Mouse (Mus musculus) kidney, embryonic 14.5 days (tissue): ENCODE results near the gene Ebf3. TPM values are rescaled to one million over a fixed set of nuclear protein-coding genes. Genes with fewer than 3 reads are reported as not detected.

Experiments used
- ATAC-seq: fragments of 200-750 bp; cut with Nextera tagmentation; 2 replicates; pipeline ENCODE4 v1.8.0; 2017; ENCODE audit warnings: moderate number of reproducible peaks, mild to moderate bottlenecking, moderate TSS enrichment, moderate library complexity; ENCODE audit not compliant: low FRiP score, low TSS enrichment
- H3K27ac ChIP-seq: fragments of 300-500 bp; sonication (generic); 2 replicates; pipeline ENCODE4 v1.5.1; 2014; ENCODE audit warnings: low read depth, mild to moderate bottlenecking, low read length, moderate library complexity, mixed read lengths
- H3K27me3 ChIP-seq: fragments of 300-500 bp; sonication (generic); 2 replicates; pipeline ENCODE4 v1.6.1; 2014; ENCODE audit warnings: mild to moderate bottlenecking, low read length; ENCODE audit not compliant: control insufficient read depth, insufficient read depth
- H3K36me3 ChIP-seq: fragments of 300-500 bp; sonication (generic); 2 replicates; pipeline ENCODE4 v1.6.1; 2014; ENCODE audit warnings: low read length, mixed read lengths; ENCODE audit not compliant: control insufficient read depth, insufficient read depth
- H3K4me1 ChIP-seq: fragments of 300-500 bp; sonication (generic); 2 replicates; pipeline ENCODE4 v1.6.1; 2014; ENCODE audit warnings: low read length, mixed read lengths; ENCODE audit not compliant: control insufficient read depth, insufficient read depth
- H3K4me2 ChIP-seq: fragments of 300-500 bp; sonication (generic); replicated peaks from 2 replicates; pipeline ENCODE4 v1.6.1; 2014; ENCODE audit warnings: low read depth, mild to moderate bottlenecking, low read length
- H3K4me3 ChIP-seq: fragments of 300-500 bp; sonication (generic); 2 replicates; pipeline ENCODE4 v1.5.1; 2014; ENCODE audit warnings: mild to moderate bottlenecking, low read length
- H3K9ac ChIP-seq: fragments of 300-500 bp; sonication (generic); 2 replicates; pipeline ENCODE4 v1.6.1; 2014; ENCODE audit warnings: low read depth, mild to moderate bottlenecking, low read length, moderate library complexity
- H3K9me3 ChIP-seq: fragments of 300-500 bp; sonication (generic); 2 replicates; pipeline ENCODE4 v1.6.1; 2016; ENCODE audit warnings: low read length; ENCODE audit not compliant: control insufficient read depth
- WGBS: fragments of 180-500 bp; shearing (Covaris S2); extraction: QIAGEN DNeasy Blood & Tissue Kit; methylation state at CpG from one replicate; pipeline ENCODE4 v1.1.7; 2014; 5-methylcytosine and 5-hydroxymethylcytosine counted together
- polyA plus RNA-seq: library from polyadenylated mRNA; unstranded; fragments of >200 nt; fragmentation: Nextera tagmentation; extraction: Ambion mirVana; gene quantifications from 2 replicates; pipeline ENCODE4 v1.2.1, GENCODE M21; 2014

The Ebf3 gene
- polyA plus RNA-seq, 1 experiment from 2014 or later, result 1.8 TPM

DNA sequence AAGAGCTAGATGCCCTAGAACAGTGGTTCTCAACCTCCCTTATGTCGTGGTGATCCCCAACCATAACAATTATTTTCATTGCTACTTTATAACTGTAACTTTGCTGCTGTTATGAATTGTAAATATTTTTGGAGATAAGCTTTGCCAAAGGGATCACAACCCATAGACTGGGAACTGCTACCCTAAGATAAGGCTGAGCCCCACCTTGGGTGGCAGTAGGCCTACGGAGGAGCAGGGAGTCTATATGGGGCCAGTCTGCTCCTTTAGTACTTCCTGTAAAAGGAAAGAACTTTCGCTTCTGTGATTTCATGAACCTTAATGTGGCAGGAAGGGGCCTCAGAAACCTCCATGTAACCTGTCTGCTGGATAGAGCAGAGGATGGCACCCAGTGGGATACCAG is 90.4 kb downstream of the Ebf3 start:
- Histone ChIP-seq H3K36me3 (no peaks in the 10 kb centered on the region), H3K4me1 (no peaks in the 10 kb centered on the region), H3K4me2 (no peak overlapping the region), H3K9me3 (no peaks in the 10 kb centered on the region), H3K9ac (no peak overlapping the region), H3K4me3 (no peak overlapping the region), H3K27me3 (no peaks in the 10 kb centered on the region), H3K27ac (no peak overlapping the region)
- ATAC-seq, result no peak
- WGBS, result 85% methylated on average over 3 of the region's 3 CpGs

DNA sequence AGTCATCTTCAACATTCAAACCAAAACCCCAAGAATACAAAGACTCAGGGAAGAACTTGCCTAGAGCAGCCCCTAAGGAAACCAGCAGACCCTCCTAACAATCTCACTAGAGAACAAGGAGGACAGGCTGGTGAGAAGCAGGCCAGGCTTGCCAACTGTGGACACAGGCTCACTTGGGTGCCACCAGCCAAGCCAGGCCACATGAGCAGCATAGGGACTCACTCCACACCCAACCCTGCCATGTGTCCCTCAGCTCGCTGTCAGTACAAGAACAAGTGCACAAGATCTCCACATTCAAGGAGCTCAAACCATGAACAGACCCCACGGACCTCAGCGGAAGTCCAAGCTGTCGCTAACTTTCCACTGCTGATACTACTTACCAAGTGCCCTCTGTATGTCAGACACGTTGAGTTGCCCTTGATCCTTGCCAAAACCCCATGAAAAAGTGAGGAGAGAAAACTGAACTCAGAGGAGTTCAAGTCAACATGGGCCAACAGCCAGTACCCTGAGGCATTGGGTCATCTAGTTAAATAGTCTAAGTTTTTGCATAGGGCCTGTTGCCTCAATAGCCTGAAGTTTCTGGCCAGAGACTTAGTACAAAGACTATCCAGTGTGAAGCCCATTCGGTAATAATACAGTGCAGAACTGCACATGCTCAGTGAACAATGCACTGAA is 91.3 kb downstream of the Ebf3 start:
- Histone ChIP-seq H3K4me3 (no peak overlapping the region), H3K36me3 (no peaks in the 10 kb centered on the region), H3K27ac (no peak overlapping the region), H3K9me3 (no peaks in the 10 kb centered on the region), H3K27me3 (no peaks in the 10 kb centered on the region), H3K4me1 (no peaks in the 10 kb centered on the region), H3K4me2 (no peak overlapping the region), H3K9ac (no peak overlapping the region)
- ATAC-seq, result no peak
- WGBS, result 86% methylated on average over 6 of the region's 6 CpGs

DNA sequence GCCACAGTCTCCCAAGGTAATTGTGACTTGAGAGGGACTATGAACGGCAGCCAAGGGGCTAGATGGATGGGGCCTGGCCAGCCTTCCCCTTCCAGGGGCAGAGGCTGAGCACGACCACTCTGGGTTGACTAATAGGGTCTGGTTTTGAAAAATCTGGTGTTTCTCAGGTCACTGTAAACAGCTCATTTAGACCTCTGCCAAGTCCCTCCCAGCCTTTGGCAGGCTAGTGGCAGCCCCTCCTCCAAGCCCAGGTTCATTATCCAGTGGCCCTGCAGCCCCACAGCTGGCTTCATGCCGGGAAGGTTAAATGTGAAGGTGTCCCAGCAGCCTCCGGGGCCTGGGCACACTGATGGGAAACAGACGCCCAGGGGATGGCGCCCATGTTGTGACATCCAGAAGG is 92.6 kb downstream of the Ebf3 start:
- H3K4me3 ChIP-seq, result no peak overlapping the region
- ATAC-seq, result 0 out of 2 replicates have a peak, but pooled peaks have one; percentile 32
- H3K4me2 ChIP-seq, result no peak overlapping the region
- H3K4me1 ChIP-seq, result no peaks in the 10 kb centered on the region
- no peak overlapping the region for H3K27ac ChIP-seq
- H3K9ac ChIP-seq, result no peak overlapping the region
- 26% methylated on average over 6 of the region's 6 CpGs for WGBS
- no peaks in the 10 kb centered on the region for H3K27me3 ChIP-seq
- no peaks in the 10 kb centered on the region for H3K36me3 ChIP-seq
- no peaks in the 10 kb centered on the region for H3K9me3 ChIP-seq

DNA sequence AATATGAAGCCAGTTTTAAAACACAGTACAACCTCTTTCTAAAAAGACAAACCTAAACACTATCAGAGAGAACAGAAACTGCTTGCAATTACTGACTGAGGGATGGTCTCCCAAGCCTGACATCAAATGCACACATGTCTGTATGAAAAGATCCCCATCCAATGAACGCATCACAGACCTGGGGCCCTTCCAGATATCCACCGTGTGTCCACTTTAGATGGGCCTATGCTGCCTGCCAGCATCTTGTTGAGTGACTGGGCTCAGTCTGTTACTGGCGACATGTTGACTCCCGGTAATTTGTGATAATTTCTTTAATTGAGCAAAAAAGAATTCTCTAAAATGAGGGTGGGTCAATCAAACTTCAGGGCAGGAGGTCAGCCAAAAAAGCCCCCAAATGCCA is 93.8 kb downstream of the Ebf3 start:
- Histone ChIP-seq H3K9me3 (no peaks in the 10 kb centered on the region), H3K4me3 (no peak overlapping the region), H3K9ac (no peak overlapping the region), H3K36me3 (no peaks in the 10 kb centered on the region), H3K27ac (no peak overlapping the region), H3K4me2 (no peak overlapping the region), H3K4me1 (no peaks in the 10 kb centered on the region), H3K27me3 (no peaks in the 10 kb centered on the region)
- no peak for ATAC-seq
- WGBS, result 87% methylated on average over 4 of the region's 4 CpGs

DNA sequence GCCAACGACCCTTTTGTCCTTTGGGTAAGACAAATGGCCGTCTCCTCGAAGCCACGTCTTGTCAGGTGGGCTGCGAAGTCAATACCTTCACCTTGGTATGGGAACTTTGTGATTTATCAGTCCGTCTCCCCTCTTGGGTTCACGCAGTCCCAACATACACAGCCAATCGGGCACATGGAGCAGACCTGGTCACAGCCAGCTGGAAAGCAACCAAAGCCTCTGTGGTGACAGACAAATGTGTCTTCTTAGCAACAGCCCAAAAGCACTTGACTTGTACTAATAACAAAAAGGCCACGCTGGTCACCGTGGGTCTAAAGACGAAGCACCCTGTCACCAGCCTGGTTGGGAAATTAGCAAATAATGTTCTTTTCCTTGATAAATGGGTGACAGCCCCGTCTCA is 95.5 kb downstream of the Ebf3 start:
- Histone ChIP-seq H3K36me3 (no peaks in the 10 kb centered on the region), H3K4me3 (no peak overlapping the region), H3K27ac (no peak overlapping the region), H3K4me1 (no peaks in the 10 kb centered on the region), H3K27me3 (no peaks in the 10 kb centered on the region), H3K9me3 (no peaks in the 10 kb centered on the region), H3K9ac (no peak overlapping the region), H3K4me2 (no peak overlapping the region)
- ATAC-seq, result no peak
- 77% methylated on average over 12 of the region's 12 CpGs for WGBS

DNA sequence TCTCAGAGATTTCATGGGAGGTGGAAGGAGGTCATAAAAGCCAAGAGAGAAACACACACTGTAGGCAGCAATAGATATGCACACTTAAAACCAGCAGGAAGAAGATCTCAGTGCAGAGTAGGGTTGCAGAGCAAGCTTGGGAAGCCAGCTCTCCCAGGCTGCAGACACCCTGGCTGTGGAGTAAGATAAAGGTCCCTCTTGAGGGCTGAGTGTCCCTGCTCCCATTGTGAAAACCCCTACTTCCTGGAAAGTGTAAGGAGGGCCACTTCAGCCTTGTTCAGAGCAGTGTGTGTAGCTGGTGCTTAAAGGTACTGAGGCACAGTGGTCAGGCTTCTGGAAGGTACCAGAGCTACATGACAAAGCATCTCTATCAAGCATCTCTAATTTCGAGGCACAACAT is 100.8 kb downstream of the Ebf3 start:
- no peak for ATAC-seq
- H3K4me2 ChIP-seq, result no peak overlapping the region
- H3K27ac ChIP-seq, result no peak overlapping the region
- H3K4me1 ChIP-seq, result no peaks in the 10 kb centered on the region
- H3K4me3 ChIP-seq, result no peak overlapping the region
- 84% methylated on average over 1 of the region's 1 CpGs for WGBS
- no peak overlapping the region for H3K9ac ChIP-seq
- H3K9me3 ChIP-seq, result no peaks in the 10 kb centered on the region
- H3K27me3 ChIP-seq, result no peaks in the 10 kb centered on the region
- H3K36me3 ChIP-seq, result no peaks in the 10 kb centered on the region

DNA sequence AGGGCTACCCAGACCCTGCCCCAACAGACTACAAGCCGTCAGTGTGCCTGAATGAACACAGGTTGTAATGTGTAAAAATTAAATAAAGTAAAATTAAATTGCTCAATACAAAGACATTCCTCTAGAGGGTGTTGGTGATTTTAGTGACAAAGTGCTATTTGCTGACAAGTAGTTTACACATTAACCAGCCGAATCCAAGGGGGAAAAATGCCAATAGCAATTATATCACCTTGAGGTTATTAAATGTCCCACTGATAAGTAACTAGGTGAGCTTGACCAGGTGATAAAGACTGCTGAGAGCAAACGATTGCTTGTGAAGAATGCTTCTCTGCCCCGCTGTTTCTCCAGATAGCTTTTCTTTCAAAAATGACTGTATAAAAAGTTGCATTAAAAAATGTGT is 102.9 kb downstream of the Ebf3 start:
- WGBS, result 53% methylated on average over 4 of the region's 4 CpGs
- no peak overlapping the region for H3K27ac ChIP-seq
- no peaks in the 10 kb centered on the region for H3K4me1 ChIP-seq
- ATAC-seq, result no peak
- H3K36me3 ChIP-seq, result no peaks in the 10 kb centered on the region
- H3K4me3 ChIP-seq, result no peak overlapping the region
- H3K27me3 ChIP-seq, result no peaks in the 10 kb centered on the region
- no peaks in the 10 kb centered on the region for H3K9me3 ChIP-seq
- no peak overlapping the region for H3K9ac ChIP-seq
- no peak overlapping the region for H3K4me2 ChIP-seq

DNA sequence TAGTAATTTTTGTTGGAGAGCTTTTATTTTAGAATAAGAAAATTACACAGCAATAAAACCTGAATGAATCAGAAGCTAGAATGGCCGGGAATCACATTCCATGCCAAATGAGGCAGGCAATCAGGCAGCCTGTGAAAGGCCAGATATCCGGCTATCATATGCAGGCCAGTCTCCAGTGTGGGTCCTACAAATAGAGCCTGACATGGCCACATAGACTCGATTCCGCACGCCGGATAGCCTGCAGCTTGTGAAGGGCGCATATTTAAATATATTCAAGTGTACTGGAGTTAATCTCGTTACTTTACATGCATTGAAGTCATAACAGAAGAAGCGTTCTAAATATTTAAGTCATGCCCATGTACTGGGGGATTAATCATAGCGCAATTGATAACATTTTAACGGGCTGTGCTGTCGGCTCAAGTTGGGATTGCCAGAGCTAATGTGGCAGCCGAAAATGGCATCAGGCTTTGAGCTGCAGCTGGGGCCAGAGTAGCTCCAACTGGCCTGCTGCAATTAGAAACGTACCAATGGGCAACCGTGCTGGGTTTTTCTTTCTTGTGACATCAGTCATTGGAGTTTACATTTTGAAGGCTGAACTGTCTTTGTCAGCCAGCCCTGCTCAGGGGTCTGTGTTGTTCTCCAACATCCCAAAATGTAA is 104.4 kb downstream of the Ebf3 start:
- Histone ChIP-seq H3K36me3 (no peaks in the 10 kb centered on the region), H3K4me1 (no peaks in the 10 kb centered on the region), H3K4me3 (no peak overlapping the region), H3K9ac (no peak overlapping the region), H3K27ac (no peak overlapping the region), H3K4me2 (no peak overlapping the region), H3K9me3 (no peaks in the 10 kb centered on the region), H3K27me3 (no peaks in the 10 kb centered on the region)
- WGBS, result 82% methylated on average over 15 of the region's 15 CpGs
- ATAC-seq, result no peak

DNA sequence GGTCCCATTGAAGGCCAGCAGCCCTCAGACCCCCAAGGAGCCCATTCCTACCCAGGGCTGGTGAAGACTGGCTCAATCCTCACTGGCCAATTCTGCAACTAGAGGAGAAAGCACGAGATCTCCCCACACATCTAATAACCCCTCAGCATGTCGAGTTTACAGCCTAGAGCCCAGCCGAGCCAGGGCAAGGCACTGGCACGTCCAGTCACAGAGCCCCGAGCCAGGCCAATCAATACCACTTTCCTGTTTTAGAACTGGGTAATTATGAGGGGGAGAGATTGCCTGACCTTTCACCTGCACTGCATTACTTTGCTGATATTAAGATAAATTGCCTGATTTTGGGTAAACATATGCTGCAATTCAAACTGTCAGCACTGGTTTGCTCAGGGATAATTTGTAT is 105.7 kb downstream of the Ebf3 start:
- no peak overlapping the region for H3K4me2 ChIP-seq
- no peaks in the 10 kb centered on the region for H3K36me3 ChIP-seq
- H3K27me3 ChIP-seq, result no peaks in the 10 kb centered on the region
- 30% methylated on average over 5 of the region's 5 CpGs for WGBS
- ATAC-seq, result no peak
- H3K27ac ChIP-seq, result no peak overlapping the region
- H3K4me1 ChIP-seq, result no peaks in the 10 kb centered on the region
- H3K4me3 ChIP-seq, result no peak overlapping the region
- no peaks in the 10 kb centered on the region for H3K9me3 ChIP-seq
- H3K9ac ChIP-seq, result no peak overlapping the region
